Mouse (Mus musculus): ENCODE measurements around the gene Trim34b. TPM values are rescaled to one million over a fixed set of nuclear protein-coding genes. Genes with fewer than 3 reads are reported as not detected.
"Not testable (repeated sequence)": the region's sequence is repeated elsewhere in the genome, so short reads cannot be mapped to it uniquely, and the experiment has no call there.

The Trim34b gene
- total and polyA plus RNA-seq, 3 experiments = not detected

DNA sequence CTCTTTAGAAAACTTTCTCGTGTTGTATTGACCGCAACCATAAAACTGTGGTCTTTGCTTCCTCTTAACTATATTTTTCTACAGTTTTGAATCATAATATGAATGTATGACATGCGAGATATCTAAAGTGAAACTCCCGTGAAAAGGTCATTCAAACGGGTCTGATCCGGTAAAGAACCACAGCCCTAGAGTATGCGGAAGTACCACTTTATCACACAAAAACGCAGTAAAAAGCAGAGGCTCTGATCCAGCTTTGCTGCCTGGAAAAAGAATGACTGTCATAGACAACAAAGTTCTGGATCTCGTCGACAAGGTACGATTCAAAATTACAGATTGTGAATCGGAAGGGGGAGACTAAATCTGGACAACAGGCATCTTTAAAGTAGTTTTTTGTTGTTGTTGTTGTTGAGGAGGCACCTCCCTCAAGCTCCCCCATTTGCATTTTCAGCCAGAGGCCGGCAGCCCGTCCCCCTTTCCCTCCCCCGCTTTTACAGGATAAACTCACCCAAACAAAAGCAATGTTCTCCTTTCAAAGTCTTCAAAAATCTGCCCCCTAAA, 14.4 kb upstream of the Trim34b start (continued):
- TF ChIP-seq E2F4 (IDR thresholded peaks at IDR 0.05; ENCODE audit: insufficient replicate concordance, low read depth, low read length) (no peak), POLR2A (IDR thresholded peaks at IDR 0.05; ENCODE audit: low read depth, low read length) (0 out of 2 replicates have a peak, but pooled peaks have one; percentile 27), NELFE (IDR thresholded peaks at IDR 0.05; ENCODE audit: low read depth, low read length) (no peak)

DNA sequence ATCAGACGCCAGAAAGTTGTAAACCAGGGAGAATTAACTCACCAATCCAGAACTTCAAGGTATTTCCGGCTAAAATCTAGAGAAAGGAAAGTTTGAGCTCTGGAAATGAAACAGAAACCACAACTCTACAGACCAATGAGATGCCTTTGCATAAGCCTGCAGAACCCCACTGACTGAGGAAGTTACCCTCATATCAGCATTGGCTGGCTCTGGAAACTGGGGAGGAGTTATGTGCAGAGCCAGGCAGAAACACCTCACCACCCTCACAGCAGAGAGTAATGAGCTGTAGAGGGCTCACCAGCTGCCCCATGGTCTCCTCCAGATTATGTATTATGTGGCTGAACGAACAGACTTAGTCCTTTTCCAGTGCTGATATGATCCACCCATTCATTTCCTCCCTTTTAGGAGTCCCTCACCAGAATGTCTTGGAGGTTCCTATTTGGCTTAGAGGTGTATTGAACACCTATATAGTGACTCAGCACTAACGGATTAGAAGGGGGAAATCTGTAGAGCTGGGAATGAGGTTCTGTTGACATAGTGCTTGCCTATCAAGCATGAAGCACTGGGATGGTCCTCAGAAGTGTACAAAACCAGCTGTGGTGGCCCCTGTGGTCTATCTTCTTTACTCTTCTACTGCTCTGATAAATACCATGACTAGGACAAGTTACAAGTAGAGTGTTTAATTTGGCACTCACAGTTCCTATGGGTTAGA, 13.7 kb upstream of the Trim34b start, which contains the start of gene Trim12a:
Trim12a (minus strand) TSS at position 98 of the 712 bp plus-strand sequence.
- in situ Hi-C loops (cut with MboI; ENCODE audit: low pct_ligation_motif_present, low pct_unique_long_range_greater_than_20kb, low sequenced_read_pairs); H3K27me3 ChIP-seq (replicated peaks); H3K4me1 ChIP-seq (ENCODE audit: control insufficient read depth in 1 of 2, insufficient read depth in 2 of 2); H3K79me2 ChIP-seq (replicated peaks; ENCODE audit: control insufficient read depth, extremely low read depth, insufficient read depth, poor library complexity, severe bottlenecking); H3K9me3 ChIP-seq (replicated peaks; ENCODE audit: low read length); DNase-seq (ENCODE audit: extremely low read depth); H3K36me3 ChIP-seq (replicated peaks in 1 of 2; ENCODE audit: control insufficient read depth in 1 of 2, insufficient read depth in 1 of 2, low read length in 1 of 2); dilution Hi-C loops (cut with MboI; ENCODE audit: extremely low pct_ligation_motif_present, extremely low pct_unique_long_range_greater_than_20kb, low sequenced_read_pairs): not testable (repeated sequence)
- Histone ChIP-seq H3K27ac (ENCODE audit: insufficient read depth, low read depth) (peak within 1 kb of the TSS; percentile 78), H3K9ac (ENCODE audit: insufficient read depth, low read depth) (peak within 1 kb of the TSS; percentile 85), H3K4me2 (ENCODE audit: insufficient read depth, low read depth, poor library complexity, severe bottlenecking) (peak within 1 kb of the TSS; percentile 67; the same call in 1 of the 2 replicates), H3K4me3 (replicated peaks in 1 of 3; ENCODE audit: low read depth in 2 of 3, low read length in 2 of 3, poor library complexity in 1 of 3) (peak within 1 kb of the TSS; percentile 52 to 85 (median 68))
- TF ChIP-seq MAFK (IDR thresholded peaks at IDR 0.05; ENCODE audit: insufficient replicate concordance, low read length) (0 out of 2 replicates have a peak, but pooled peaks have one; percentile 5), POLR2A (IDR thresholded peaks at IDR 0.05; ENCODE audit: low read depth, low read length) (0 out of 2 replicates have a peak, but pooled peaks have one; percentile 20)

DNA sequence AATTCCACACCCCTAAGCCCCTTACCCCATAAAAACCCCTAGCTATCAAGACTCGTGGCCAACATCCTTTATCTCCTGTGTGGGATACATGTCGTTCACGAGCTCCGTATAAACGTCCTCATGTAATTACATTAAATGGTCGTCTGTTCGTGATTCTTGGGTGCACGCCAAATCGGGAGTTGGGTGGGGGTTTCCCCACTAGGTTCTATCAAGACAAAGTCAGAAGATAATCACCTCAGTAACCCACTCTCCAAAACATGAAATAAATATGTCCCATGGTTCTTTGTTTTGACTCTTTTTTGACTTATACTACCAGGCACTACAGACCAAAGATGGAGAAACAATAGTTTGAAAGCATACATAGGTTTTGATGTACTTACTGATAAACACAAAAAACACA, 7.2 kb upstream of the Trim34b start:
- no peak overlapping the region for H3K27ac ChIP-seq (ENCODE audit: insufficient read depth, low read depth)
- H3K79me2 ChIP-seq (replicated peaks; ENCODE audit: control insufficient read depth, extremely low read depth, insufficient read depth, poor library complexity, severe bottlenecking) = no peaks in the 10 kb centered on the region
- H3K36me3 ChIP-seq (replicated peaks in 1 of 2; ENCODE audit: control insufficient read depth in 1 of 2, insufficient read depth in 1 of 2, low read length in 1 of 2) = no peaks in the 10 kb centered on the region
- dilution Hi-C loops (cut with MboI; ENCODE audit: extremely low pct_ligation_motif_present, extremely low pct_unique_long_range_greater_than_20kb, low sequenced_read_pairs) = no loop called here
- no peaks in the 10 kb centered on the region for H3K27me3 ChIP-seq (replicated peaks)
- TF ChIP-seq E2F4 (IDR thresholded peaks at IDR 0.05; ENCODE audit: insufficient replicate concordance, low read depth, low read length) = no peak
- no peak for TF ChIP-seq HCFC1 (IDR thresholded peaks at IDR 0.05; ENCODE audit: low read depth, low read length)
- TF ChIP-seq JUND (conservative IDR thresholded peaks at IDR 0.05; ENCODE audit: low read depth, low read length) = no peak
- TF ChIP-seq MAZ (IDR thresholded peaks at IDR 0.05; ENCODE audit: low read depth, low read length) = no peak
- no peak for TF ChIP-seq ETS1 (conservative IDR thresholded peaks at IDR 0.05; ENCODE audit: low read depth, low read length)
- no peak for TF ChIP-seq GABPA (IDR thresholded peaks at IDR 0.05; ENCODE audit: insufficient replicate concordance, low read depth, low read length)
- TF ChIP-seq CHD1 (IDR thresholded peaks at IDR 0.05; ENCODE audit: low read depth, low read length) = no peak
- TF ChIP-seq NRF1 (IDR thresholded peaks at IDR 0.05; ENCODE audit: low read depth, low read length) = no peak
- TF ChIP-seq ELF1 (IDR thresholded peaks at IDR 0.05; ENCODE audit: low read depth, low read length) = no peak
- no peak for TF ChIP-seq ZMIZ1 (IDR thresholded peaks at IDR 0.05; ENCODE audit: low read depth, low read length)
- in situ Hi-C loops (cut with MboI; ENCODE audit: low pct_ligation_motif_present, low pct_unique_long_range_greater_than_20kb, low sequenced_read_pairs) = no loop called here
- H3K4me2 ChIP-seq (ENCODE audit: insufficient read depth, low read depth, poor library complexity, severe bottlenecking) = no peak overlapping the region
- no peak overlapping the region for H3K4me3 ChIP-seq (replicated peaks in 1 of 3; ENCODE audit: low read depth in 2 of 3, low read length in 2 of 3, poor library complexity in 1 of 3)
- DNase-seq (ENCODE audit: extremely low read depth) = no peak
- no peaks in the 10 kb centered on the region for H3K9me3 ChIP-seq (replicated peaks; ENCODE audit: low read length)
- H3K9ac ChIP-seq (ENCODE audit: insufficient read depth, low read depth) = no peak overlapping the region
- H3K4me1 ChIP-seq (ENCODE audit: control insufficient read depth in 1 of 2, insufficient read depth in 2 of 2) = no peaks in the 10 kb centered on the region

DNA sequence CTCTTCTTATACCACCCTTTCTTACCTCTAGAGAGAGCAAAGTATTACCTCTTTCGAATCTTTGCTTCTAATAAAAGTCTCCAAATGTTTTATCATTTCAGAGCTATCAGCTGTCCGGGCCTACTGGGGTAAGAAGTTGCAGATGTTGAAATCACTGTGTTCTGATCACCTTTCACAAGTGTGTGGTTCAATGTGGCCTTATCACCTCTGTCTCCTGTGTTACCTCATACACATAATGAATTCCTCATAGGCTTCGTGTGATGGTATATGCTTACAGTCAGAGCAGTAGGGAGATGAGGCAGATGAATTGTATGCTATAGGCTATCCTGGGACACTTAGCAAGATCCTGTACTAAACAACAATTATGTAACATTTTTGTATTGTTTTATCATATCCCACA, 6.3 kb downstream of the Trim34b start:
- H3K4me2 ChIP-seq (ENCODE audit: insufficient read depth, low read depth, poor library complexity, severe bottlenecking); DNase-seq (ENCODE audit: extremely low read depth); dilution Hi-C loops (cut with MboI; ENCODE audit: extremely low pct_ligation_motif_present, extremely low pct_unique_long_range_greater_than_20kb, low sequenced_read_pairs); H3K27me3 ChIP-seq (replicated peaks); H3K79me2 ChIP-seq (replicated peaks; ENCODE audit: control insufficient read depth, extremely low read depth, insufficient read depth, poor library complexity, severe bottlenecking); H3K9ac ChIP-seq (ENCODE audit: insufficient read depth, low read depth); H3K9me3 ChIP-seq (replicated peaks; ENCODE audit: low read length); H3K4me3 ChIP-seq (replicated peaks in 1 of 3; ENCODE audit: low read depth in 2 of 3, low read length in 2 of 3, poor library complexity in 1 of 3); H3K36me3 ChIP-seq (replicated peaks in 1 of 2; ENCODE audit: control insufficient read depth in 1 of 2, insufficient read depth in 1 of 2, low read length in 1 of 2); H3K4me1 ChIP-seq (ENCODE audit: control insufficient read depth in 1 of 2, insufficient read depth in 2 of 2); H3K27ac ChIP-seq (ENCODE audit: insufficient read depth, low read depth); in situ Hi-C loops (cut with MboI; ENCODE audit: low pct_ligation_motif_present, low pct_unique_long_range_greater_than_20kb, low sequenced_read_pairs): not testable (repeated sequence)

DNA sequence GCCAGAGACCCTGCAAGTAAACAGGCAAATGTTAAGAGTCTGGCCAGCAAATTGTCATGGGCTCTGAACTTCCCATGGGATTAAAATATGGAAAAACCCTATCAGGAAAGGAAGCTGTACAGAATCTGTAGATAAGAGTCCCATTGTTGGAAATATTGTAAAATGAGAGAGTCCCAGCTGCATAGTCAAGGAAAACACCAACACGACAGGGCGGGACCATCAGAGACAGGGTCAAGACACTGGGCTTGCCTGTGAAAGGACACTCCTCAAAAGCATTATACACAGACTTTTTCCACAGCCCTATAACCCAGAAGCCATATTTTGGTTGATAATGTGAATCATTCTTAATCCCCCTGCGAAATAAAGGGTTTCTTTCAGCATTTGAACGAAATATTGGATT, 11.5 kb downstream of the Trim34b start:
- H3K27me3 ChIP-seq (replicated peaks); H3K4me1 ChIP-seq (ENCODE audit: control insufficient read depth in 1 of 2, insufficient read depth in 2 of 2); DNase-seq (ENCODE audit: extremely low read depth); H3K79me2 ChIP-seq (replicated peaks; ENCODE audit: control insufficient read depth, extremely low read depth, insufficient read depth, poor library complexity, severe bottlenecking); H3K9me3 ChIP-seq (replicated peaks; ENCODE audit: low read length); H3K4me2 ChIP-seq (ENCODE audit: insufficient read depth, low read depth, poor library complexity, severe bottlenecking); H3K27ac ChIP-seq (ENCODE audit: insufficient read depth, low read depth); dilution Hi-C loops (cut with MboI; ENCODE audit: extremely low pct_ligation_motif_present, extremely low pct_unique_long_range_greater_than_20kb, low sequenced_read_pairs); in situ Hi-C loops (cut with MboI; ENCODE audit: low pct_ligation_motif_present, low pct_unique_long_range_greater_than_20kb, low sequenced_read_pairs); H3K9ac ChIP-seq (ENCODE audit: insufficient read depth, low read depth); H3K4me3 ChIP-seq (replicated peaks in 1 of 3; ENCODE audit: low read depth in 2 of 3, low read length in 2 of 3, poor library complexity in 1 of 3): not testable (repeated sequence)
- H3K36me3 ChIP-seq (replicated peaks in 1 of 2; ENCODE audit: control insufficient read depth in 1 of 2, insufficient read depth in 1 of 2, low read length in 1 of 2) = peaks cover 9 to 17% of the 10 kb centered on the region in 2 experiments

Data from CH12.LX (cell line).